Mouse (Mus musculus) liver, embryonic 14.5 days (tissue): ENCODE measurements around the gene Gm45521.

Experiments
- CTCF ChIP-seq: IDR thresholded peaks from 2 replicates; pipeline ENCODE4 v1.5.1; 2016; ENCODE audit warnings: antibody characterized with exemption, low read depth, control low read depth
- EP300 ChIP-seq: IDR thresholded peaks from 2 replicates; pipeline ENCODE4 v1.6.1; 2016; ENCODE audit warnings: antibody characterized with exemption, low read depth

DNA sequence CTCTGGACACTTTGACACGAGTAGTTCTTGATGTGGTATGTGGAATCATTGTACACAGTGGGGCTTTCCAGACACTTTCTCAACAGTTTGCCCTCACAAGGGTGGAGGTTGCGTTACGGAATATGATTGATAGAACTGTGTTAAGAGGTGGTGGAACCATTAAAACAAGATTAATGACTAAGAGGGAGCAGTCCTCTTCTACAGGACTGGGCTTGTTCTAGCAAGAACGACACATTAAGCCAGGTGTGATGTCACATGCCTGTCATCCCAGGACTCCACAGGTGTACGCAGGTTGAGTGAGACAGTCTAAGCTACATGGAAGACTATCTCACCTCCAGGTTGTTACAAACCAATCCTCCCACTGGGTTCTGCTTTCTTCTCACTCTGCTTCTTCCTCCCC lies 42.3 kb downstream of the Gm45521 start:
- TF ChIP-seq CTCF: no peak
- no peak for TF ChIP-seq EP300
